Comparison of ENCODE assay signal across 23 mouse cellular contexts in genomic region chr6:124941679-124942078, GRCm38 (mm10). TPM values are rescaled to one million over a fixed set of nuclear protein-coding genes. Genes with fewer than 3 reads are reported as not detected.
A peak's percentile ranks its signal among the peaks of the same experiment; 100 is the strongest.
DNase-seq lines count a peak whose midpoint lies in the region; ATAC-seq and TF ChIP-seq lines count a peak whose summit lies in the region.
"Had no signal": no experiment of that assay in that cellular context is flagged by ENCODE, and none has a peak within 500 bp of the region (broad histone marks: within the 10 kb centered on the region; RNA-seq: fewer than 3 reads in every experiment).

No protein-coding gene starts in this region.

- H3K27me3 ChIP-seq in intestine, embryonic 15.5 days (replicated peaks), result no peaks in the 10 kb centered on the region
- H3K27me3 ChIP-seq in intestine, embryonic 16.5 days (replicated peaks; ENCODE audit: control insufficient read depth, insufficient read depth, low read length), result no peaks in the 10 kb centered on the region
- H3K27me3 ChIP-seq in intestine, postnatal 0 days (replicated peaks; ENCODE audit: control insufficient read depth, insufficient read depth, low read length), result no peaks in the 10 kb centered on the region
- no peaks in the 10 kb centered on the region for H3K27me3 ChIP-seq in small intestine, adult 2 months (ENCODE audit: control insufficient read depth, insufficient read depth, low read length)
- H3K27me3 ChIP-seq in cerebellum, adult 2 months (ENCODE audit: control insufficient read depth, insufficient read depth, low read length), result no peaks in the 10 kb centered on the region
- H3K27me3 ChIP-seq: CH12.LX, Patski had no signal

- no peak overlapping the region for H3K4me3 ChIP-seq in intestine, embryonic 15.5 days (replicated peaks)
- no peak overlapping the region for H3K4me3 ChIP-seq in intestine, embryonic 16.5 days (ENCODE audit: low read length)
- no peak overlapping the region for H3K4me3 ChIP-seq in intestine, postnatal 0 days (ENCODE audit: low read depth, low read length)
- no peak overlapping the region for H3K4me3 ChIP-seq in small intestine, adult 2 months (ENCODE audit: low read depth, low read length)
- no peak overlapping the region for H3K4me3 ChIP-seq in cerebellum, adult 2 months (replicated peaks; ENCODE audit: insufficient read depth, low read depth, low read length)

- 84% methylated on average over 1 of the region's 1 CpGs for WGBS in intestine, embryonic 15.5 days
- 70% methylated on average over 1 of the region's 1 CpGs for WGBS in intestine, embryonic 16.5 days
- WGBS in intestine, postnatal 0 days, result 39% methylated on average over 1 of the region's 1 CpGs
- 30% methylated on average over 1 of the region's 1 CpGs for WGBS in small intestine, adult 2 months
- 100% methylated on average over 1 of the region's 1 CpGs for WGBS in cerebellum, adult 2 months

- H3K27ac ChIP-seq in intestine, embryonic 15.5 days, result no peak overlapping the region
- no peak overlapping the region for H3K27ac ChIP-seq in intestine, embryonic 16.5 days (ENCODE audit: low read length)
- no peak overlapping the region for H3K27ac ChIP-seq in intestine, postnatal 0 days (ENCODE audit: low read depth, low read length)
- 0 out of 2 replicates have a peak overlapping the region, but pooled peaks have one; percentile 63 for H3K27ac ChIP-seq in small intestine, adult 2 months (ENCODE audit: insufficient read depth, low read depth, low read length)
- no peak overlapping the region for H3K27ac ChIP-seq in cerebellum, adult 2 months (ENCODE audit: insufficient read depth, low read length)

- no peaks in the 10 kb centered on the region for H3K9me3 ChIP-seq in intestine, embryonic 15.5 days
- H3K9me3 ChIP-seq in intestine, embryonic 16.5 days (ENCODE audit: control insufficient read depth, low read length), result no peaks in the 10 kb centered on the region
- no peaks in the 10 kb centered on the region for H3K9me3 ChIP-seq in intestine, postnatal 0 days (ENCODE audit: control insufficient read depth)
- H3K9me3 ChIP-seq: G1E had no signal

- no peak for TF ChIP-seq CTCF in intestine, postnatal 0 days (IDR thresholded peaks at IDR 0.05; ENCODE audit: low read depth)
- no peak for TF ChIP-seq CTCF in small intestine, adult 2 months (IDR thresholded peaks at IDR 0.05; ENCODE audit: extremely low read depth, insufficient read length, insufficient replicate concordance, low read depth, low read length)
- TF ChIP-seq CTCF in cerebellum, adult 2 months (IDR thresholded peaks at IDR 0.05; ENCODE audit: borderline replicate concordance, insufficient read depth, low read depth, low read length), result no peak

- ATAC-seq in intestine, embryonic 15.5 days, result peak; percentile 87
- peak; percentile 86 for ATAC-seq in intestine, embryonic 16.5 days
- ATAC-seq in intestine, postnatal 0 days, result peak; percentile 85
- ATAC-seq: activated CD4-positive, CD25-positive, alpha-beta regulatory T cell, adult 4 months; CD4-positive, CD25-positive, alpha-beta regulatory T cell, adult 4 months; Patski had no signal

- no peak for TF ChIP-seq POLR2A in small intestine, adult 2 months (IDR thresholded peaks at IDR 0.05; ENCODE audit: low read depth, low read length)
- no peak for TF ChIP-seq POLR2A in cerebellum, adult 2 months (IDR thresholded peaks at IDR 0.05; ENCODE audit: borderline replicate concordance, insufficient read depth, low read length)

- no peak for DNase-seq in frontal cortex, postnatal 25 days (ENCODE audit: low spot score in 2 of 2)
- DNase-seq in thymus, postnatal 36 days, result no peak
- no peak for DNase-seq in cerebellum, adult 2 months
- no peak for DNase-seq in embryo, embryonic 10 days (ENCODE audit: low spot score)
- DNase-seq: adrenal gland, adult 2 months; adrenal gland, adult 8-10 months; adrenal gland, postnatal 10 days; adrenal gland, postnatal 14 days; adrenal gland, postnatal 25 days; adrenal gland, postnatal 36 days; B cell, adult 2 months; cerebellum, adult 11 months; cerebellum, adult 11-12 months had no signal

- H3K4me2 ChIP-seq in intestine, embryonic 15.5 days (replicated peaks), result no peak overlapping the region
- no peak overlapping the region for H3K4me2 ChIP-seq in intestine, embryonic 16.5 days (ENCODE audit: low read depth, low read length)
- no peak overlapping the region for H3K4me2 ChIP-seq in intestine, postnatal 0 days (replicated peaks; ENCODE audit: low read depth)

- H3K36me3 ChIP-seq in intestine, embryonic 15.5 days, result peaks cover 12% of the 10 kb centered on the region
- peaks cover under 1% of the 10 kb centered on the region; the same call in 1 of the 2 replicates for H3K36me3 ChIP-seq in intestine, embryonic 16.5 days (ENCODE audit: control insufficient read depth, insufficient read depth, low read length)
- peaks cover 23% of the 10 kb centered on the region for H3K36me3 ChIP-seq in intestine, postnatal 0 days (ENCODE audit: control insufficient read depth, insufficient read depth)
- peaks cover 6% of the 10 kb centered on the region for H3K36me3 ChIP-seq in small intestine, adult 2 months (ENCODE audit: control insufficient read depth, insufficient read depth, low read length)

- no peak overlapping the region for H3K9ac ChIP-seq in intestine, embryonic 15.5 days
- H3K9ac ChIP-seq in intestine, embryonic 16.5 days (ENCODE audit: low read depth, low read length), result no peak overlapping the region
- H3K9ac ChIP-seq in intestine, postnatal 0 days (ENCODE audit: low read depth, low read length), result no peak overlapping the region

- no peaks in the 10 kb centered on the region for H3K4me1 ChIP-seq in intestine, embryonic 15.5 days (replicated peaks)
- H3K4me1 ChIP-seq in intestine, embryonic 16.5 days (ENCODE audit: control insufficient read depth, insufficient read depth, low read length), result no peaks in the 10 kb centered on the region
- no peaks in the 10 kb centered on the region for H3K4me1 ChIP-seq in intestine, postnatal 0 days (replicated peaks; ENCODE audit: control insufficient read depth, insufficient read depth, low read length)
- peaks cover 6% of the 10 kb centered on the region for H3K4me1 ChIP-seq in small intestine, adult 2 months (ENCODE audit: control insufficient read depth, insufficient read depth, insufficient read length, low read length)
- H3K4me1 ChIP-seq in cerebellum, adult 2 months (ENCODE audit: control insufficient read depth, insufficient read depth, low read length), result peaks cover 17% of the 10 kb centered on the region

RNA-seq across cellular contexts. Expression of gene Mlf2, which starts 10.5 kb away (rescaled TPM):
- 336 and 340 TPM in 2 replicates for polyA plus RNA-seq in intestine, embryonic 15.5 days (2015; fragmentation: Nextera tagmentation; extraction: Ambion mirVana)
- polyA plus RNA-seq in intestine, embryonic 16.5 days (2015; fragmentation: Nextera tagmentation; extraction: Ambion mirVana), result 296 and 299 TPM in 2 replicates
- 265 and 269 TPM in 2 replicates for polyA plus RNA-seq in intestine, postnatal 0 days (2015; fragmentation: Nextera tagmentation; extraction: Ambion mirVana)
- polyA plus RNA-seq in small intestine, adult 2 months (2012; rRNA removed), result 212 and 412 TPM in 2 replicates
- 669 and 677 TPM in 2 replicates for polyA plus RNA-seq in cerebellum, adult 2 months (2012; rRNA removed)

RNA-seq across cellular contexts. Expression of gene Ptms, which starts 21.8 kb away (rescaled TPM):
- 241 and 282 TPM in 2 replicates for polyA plus RNA-seq in intestine, embryonic 15.5 days (2015; fragmentation: Nextera tagmentation; extraction: Ambion mirVana)
- polyA plus RNA-seq in intestine, embryonic 16.5 days (2015; fragmentation: Nextera tagmentation; extraction: Ambion mirVana), result 87.8 and 173 TPM in 2 replicates
- 167 and 169 TPM in 2 replicates for polyA plus RNA-seq in intestine, postnatal 0 days (2015; fragmentation: Nextera tagmentation; extraction: Ambion mirVana)
- polyA plus RNA-seq in small intestine, adult 2 months (2012; rRNA removed), result 683 and 1,784 TPM in 2 replicates
- 958 and 983 TPM in 2 replicates for polyA plus RNA-seq in cerebellum, adult 2 months (2012; rRNA removed)

RNA-seq across cellular contexts. Expression of gene Cops7a, which starts 23.7 kb away (rescaled TPM):
- polyA plus RNA-seq in intestine, embryonic 15.5 days (2015; fragmentation: Nextera tagmentation; extraction: Ambion mirVana), result 159 and 170 TPM in 2 replicates
- 170 and 176 TPM in 2 replicates for polyA plus RNA-seq in intestine, embryonic 16.5 days (2015; fragmentation: Nextera tagmentation; extraction: Ambion mirVana)
- 105 and 110 TPM in 2 replicates for polyA plus RNA-seq in intestine, postnatal 0 days (2015; fragmentation: Nextera tagmentation; extraction: Ambion mirVana)
- polyA plus RNA-seq in small intestine, adult 2 months (2012; rRNA removed), result 82.6 and 131 TPM in 2 replicates
- 276 and 289 TPM in 2 replicates for polyA plus RNA-seq in cerebellum, adult 2 months (2012; rRNA removed)

RNA-seq across cellular contexts. Expression of gene Lag3, which starts 30.2 kb away (rescaled TPM):
- 2.2 and 2.9 TPM in 2 replicates for polyA plus RNA-seq in intestine, embryonic 15.5 days (2015; fragmentation: Nextera tagmentation; extraction: Ambion mirVana)
- 1.9 TPM in 2 replicates for polyA plus RNA-seq in intestine, embryonic 16.5 days (2015; fragmentation: Nextera tagmentation; extraction: Ambion mirVana)
- 1.6 and 1.7 TPM in 2 replicates for polyA plus RNA-seq in intestine, postnatal 0 days (2015; fragmentation: Nextera tagmentation; extraction: Ambion mirVana)
- polyA plus RNA-seq in small intestine, adult 2 months (2012; rRNA removed), result 4.5 and 7.0 TPM in 2 replicates
- polyA plus RNA-seq in cerebellum, adult 2 months (2012; rRNA removed), result 1.5 TPM in 2 replicates
- polyA plus RNA-seq: G1E had no signal

RNA-seq across cellular contexts. Expression of gene Cd4, which starts 53.7 kb away (rescaled TPM):
- polyA plus RNA-seq in intestine, embryonic 15.5 days (2015; fragmentation: Nextera tagmentation; extraction: Ambion mirVana), result 0.40 and 0.48 TPM in 2 replicates
- 0.44 and 0.70 TPM in 2 replicates for polyA plus RNA-seq in intestine, embryonic 16.5 days (2015; fragmentation: Nextera tagmentation; extraction: Ambion mirVana)
- 0.75 and 0.83 TPM in 2 replicates for polyA plus RNA-seq in intestine, postnatal 0 days (2015; fragmentation: Nextera tagmentation; extraction: Ambion mirVana)
- polyA plus RNA-seq in small intestine, adult 2 months (2012; rRNA removed), result 3.7 and 5.8 TPM in 2 replicates
- polyA plus RNA-seq in cerebellum, adult 2 months (2012; rRNA removed), result 0.05 and 0.26 TPM in 2 replicates
- polyA plus RNA-seq: C2C12, G1E, Patski had no signal
